Mouse (Mus musculus): Measurements from ENCODE around the gene Fbln7. TPM values are rescaled to one million over a fixed set of nuclear protein-coding genes. Genes with fewer than 3 reads are reported as not detected.

The Fbln7 gene
- total RNA-seq (2021): 1 to 10 TPM; 2.3 to 2.6 TPM

DNA sequence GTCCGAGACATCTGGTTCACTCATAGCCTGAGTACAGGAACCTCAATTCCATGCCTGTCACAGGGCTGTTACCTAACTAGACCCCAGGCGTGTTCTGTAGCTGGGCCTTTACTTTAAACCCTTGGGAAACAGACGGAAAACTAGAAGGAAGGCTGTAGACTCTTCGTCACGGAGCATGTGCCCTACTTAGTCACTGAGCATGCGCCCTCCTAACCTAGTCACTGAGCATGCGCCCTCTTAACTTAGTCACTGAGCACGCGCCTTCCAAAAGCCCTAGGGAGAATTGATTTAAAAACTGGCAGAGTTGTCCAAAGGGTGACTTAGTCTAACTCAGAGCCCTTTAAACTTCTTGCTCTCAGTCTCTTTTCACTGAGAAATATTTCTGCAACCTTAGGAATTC, at the start of gene Fbln7:
Fbln7 (plus strand) TSS at position 346 of the 400 bp plus-strand sequence.
- no peak for DNase-seq (ENCODE audit: low spot score in 2 of 2)

GRCm38 (mm10) chr2:128816311-128816710, 46.5 kb upstream of the Fbln7 start:
- intact Hi-C loops (cut with DNase I): no loop called here
- DNase-seq (ENCODE audit: low spot score in 2 of 2): no peak

More for the DNA sequence above, at the start of gene Fbln7:
- intact Hi-C loops (cut with DNase I): no loop called here

DNA sequence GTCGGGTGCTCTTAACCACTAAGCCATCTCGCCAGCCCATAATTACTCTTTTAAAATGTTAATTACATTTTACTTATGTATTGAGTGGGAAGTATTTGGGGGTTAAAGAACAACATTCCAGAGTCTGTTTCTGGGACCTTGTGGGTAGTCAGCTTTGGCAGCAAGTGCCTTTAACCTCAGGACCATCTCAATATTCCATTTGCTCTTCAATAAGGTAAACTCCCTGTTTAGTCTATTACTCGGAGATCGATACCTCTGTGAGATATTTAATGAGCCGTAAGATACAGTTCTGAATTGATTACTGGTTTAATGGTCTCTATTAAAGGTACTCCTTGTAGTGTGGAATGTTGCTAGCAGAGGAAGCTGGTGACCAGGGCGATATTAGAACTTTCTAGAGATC, 45.9 kb upstream of the Fbln7 start:
- intact Hi-C loops (cut with DNase I): loop anchor here (1.0 kb wide), 1 partner anchor 119 kb away; the partner anchor contains the start of gene Mertk
- no peak for DNase-seq (ENCODE audit: low spot score in 2 of 2)

DNA sequence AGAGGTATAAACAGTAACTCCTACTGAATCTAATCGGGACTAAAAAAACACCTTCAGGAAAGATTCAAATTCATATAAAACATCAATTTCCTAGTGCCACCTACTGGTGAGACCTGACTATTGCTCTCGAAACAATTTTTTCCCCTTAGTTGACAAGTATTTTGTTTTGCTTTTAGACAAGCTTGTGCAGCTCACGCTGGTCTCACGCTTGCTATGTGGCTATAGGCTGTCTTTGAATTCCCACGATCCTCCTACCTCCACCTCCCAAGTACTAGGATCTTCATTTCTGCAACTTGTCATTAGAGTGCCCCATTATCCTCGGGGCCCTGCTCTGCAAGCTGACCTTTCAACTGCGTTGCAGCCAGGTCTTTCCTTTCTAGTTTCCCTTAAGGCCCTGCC, 45.4 kb upstream of the Fbln7 start:
- DNase-seq (ENCODE audit: low spot score in 2 of 2): no peak
- intact Hi-C loops (cut with DNase I): loop anchor here (1.0 kb wide), 1 partner anchor 119 kb away; the partner anchor contains the start of gene Mertk

GRCm38 (mm10) chr2:128817786-128818681, 44.7 kb upstream of the Fbln7 start, which contains the start of gene Tmem87b:
TSS of gene Tmem87b (plus strand) at chr2:128818118.
- peak; percentile 96 for DNase-seq (ENCODE audit: low spot score in 2 of 2)

GRCm38 (mm10) chr2:128818956-128819643, 43.7 kb upstream of the Fbln7 start:
- intact Hi-C loops (cut with DNase I): loop anchor here (2.0 kb wide), 1 partner anchor 132 kb away; the partner anchor contains the start of gene Anapc1
- DNase-seq (ENCODE audit: low spot score in 2 of 2): peak in 1 of 2 experiments; percentile 15

More at GRCm38 (mm10) chr2:128817786-128818681, 44.7 kb upstream of the Fbln7 start, which contains the start of gene Tmem87b:
- intact Hi-C loops (cut with DNase I): loop anchor here (1.0 to 2.0 kb wide), 2 partner anchors 120 to 131 kb away; partner anchors contain the start of genes Anapc1 and Mertk

DNA sequence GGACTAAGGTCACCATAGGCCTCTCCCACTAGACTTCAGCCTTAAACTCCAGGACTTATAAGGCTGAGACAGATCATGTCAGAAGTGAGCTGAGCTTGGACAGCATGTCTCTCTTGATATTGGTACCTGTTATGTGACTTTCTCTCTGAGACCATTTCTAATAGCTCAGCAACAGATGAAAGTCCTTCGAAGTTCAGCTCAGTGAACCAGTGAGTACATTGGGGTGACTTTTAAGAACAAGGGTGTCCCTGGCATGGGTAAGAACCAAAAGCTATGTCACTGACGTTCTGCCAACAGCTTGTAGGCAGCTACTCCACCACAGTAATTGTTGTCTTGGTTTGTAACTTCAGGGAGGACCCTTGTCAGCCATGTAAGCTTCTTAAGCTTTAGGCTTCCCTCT, 42.1 kb upstream of the Fbln7 start:
- intact Hi-C loops (cut with DNase I): no loop called here
- no peak for DNase-seq (ENCODE audit: low spot score in 2 of 2)

- intact Hi-C loops (cut with DNase I): no loop called here
- DNase-seq (ENCODE audit: low spot score in 2 of 2): no peak
These were observed 38.9 kb upstream of the Fbln7 start for GRCm38 (mm10) chr2:128823893-128824292.

GRCm38 (mm10) chr2:128827787-128828186, 35.0 kb upstream of the Fbln7 start:
- DNase-seq (ENCODE audit: low spot score in 2 of 2): no peak
- intact Hi-C loops (cut with DNase I): no loop called here

DNA sequence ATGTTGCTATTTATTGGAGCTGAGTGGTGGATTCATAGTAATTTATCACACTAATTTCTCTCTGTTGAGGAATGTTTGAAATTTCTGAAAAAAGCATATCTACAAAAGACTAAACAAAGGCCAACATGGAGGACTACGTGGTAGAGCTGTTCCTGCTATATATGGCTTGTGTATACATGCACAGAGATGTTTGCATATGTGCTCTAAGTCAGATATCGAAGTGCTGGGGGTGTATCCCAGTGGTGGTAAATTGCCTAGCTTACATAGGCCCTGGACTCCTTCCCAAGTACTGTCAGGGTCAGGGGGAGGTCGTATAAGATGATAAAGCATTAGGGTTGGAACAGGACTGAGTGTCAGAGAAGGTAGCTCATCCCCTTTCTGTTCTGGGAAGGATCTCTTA, 30.2 kb upstream of the Fbln7 start:
- DNase-seq (ENCODE audit: low spot score in 2 of 2): no peak
- intact Hi-C loops (cut with DNase I): no loop called here

DNA sequence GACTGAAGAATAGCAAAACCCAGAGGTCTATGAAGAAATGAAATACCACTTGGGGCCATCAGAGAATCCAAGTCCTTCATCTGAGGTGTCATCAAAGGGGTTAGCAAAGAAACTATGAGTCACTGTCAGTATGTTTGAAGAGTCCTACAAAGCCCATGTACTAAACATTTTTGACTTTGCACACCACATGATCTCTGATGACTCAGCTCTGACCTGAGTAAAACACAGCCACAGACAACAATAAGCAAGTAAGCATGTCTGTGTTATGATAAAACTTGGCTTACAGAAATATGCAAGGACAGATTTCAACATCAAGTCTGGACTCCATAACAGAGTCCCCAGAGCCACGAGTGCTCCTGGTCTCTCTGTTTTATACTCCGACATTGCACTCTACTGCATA, 29.7 kb upstream of the Fbln7 start:
- intact Hi-C loops (cut with DNase I): no loop called here
- DNase-seq (ENCODE audit: low spot score in 2 of 2): no peak

DNA sequence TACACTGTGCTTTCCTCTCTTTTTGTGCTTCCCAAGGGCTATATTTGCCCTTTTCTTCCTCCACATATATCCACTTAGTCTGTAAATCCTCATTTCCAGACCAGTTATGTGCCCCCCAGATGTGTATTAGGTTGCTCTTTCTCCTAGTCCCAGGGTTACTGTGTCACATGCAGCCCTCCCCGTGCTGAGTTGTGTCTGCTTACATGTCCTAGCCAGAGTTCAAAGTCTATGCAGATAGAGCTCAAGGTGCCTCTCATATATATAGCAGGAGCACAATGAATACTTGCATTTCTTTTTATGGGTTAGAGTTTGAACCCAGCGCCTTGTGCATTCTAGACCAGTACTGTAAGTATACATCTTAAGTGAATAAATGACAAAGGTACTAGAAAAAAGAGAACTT, 29.3 kb upstream of the Fbln7 start:
- DNase-seq (ENCODE audit: low spot score in 2 of 2): no peak
- intact Hi-C loops (cut with DNase I): no loop called here

- no peak for DNase-seq (ENCODE audit: low spot score in 2 of 2)
- intact Hi-C loops (cut with DNase I): no loop called here
These were observed 25.2 kb upstream of the Fbln7 start for GRCm38 (mm10) chr2:128837531-128837930.

- intact Hi-C loops (cut with DNase I): no loop called here
- DNase-seq (ENCODE audit: low spot score in 2 of 2): no peak
These were observed 24.2 kb upstream of the Fbln7 start for GRCm38 (mm10) chr2:128838611-128839010.

DNA sequence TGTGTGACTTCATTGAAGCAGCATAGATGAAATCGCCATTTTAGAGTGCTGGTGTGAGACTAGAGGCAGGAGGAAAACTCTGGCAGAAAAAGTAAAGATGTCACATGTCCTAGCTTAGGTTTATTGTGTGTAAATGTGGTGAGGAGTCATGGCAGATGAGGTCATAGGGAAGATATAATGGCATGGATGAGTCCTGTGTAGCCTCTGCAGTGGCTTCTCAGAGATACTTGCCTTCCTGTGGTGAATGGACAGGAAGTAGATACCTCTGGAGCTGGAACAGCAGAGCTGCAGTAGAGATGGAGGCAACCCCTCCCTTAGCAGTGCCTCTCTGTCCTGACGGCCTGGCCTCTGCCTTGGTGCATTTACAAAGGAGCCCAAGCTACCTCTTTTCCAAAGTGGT, 23.3 kb upstream of the Fbln7 start:
- intact Hi-C loops (cut with DNase I): no loop called here
- no peak for DNase-seq (ENCODE audit: low spot score in 2 of 2)

GRCm38 (mm10) chr2:128842437-128842836, 20.3 kb upstream of the Fbln7 start:
- intact Hi-C loops (cut with DNase I): no loop called here

GRCm38 (mm10) chr2:128850036-128850435, 12.7 kb upstream of the Fbln7 start:
- no peak for DNase-seq (ENCODE audit: low spot score in 2 of 2)
- intact Hi-C loops (cut with DNase I): no loop called here

More at GRCm38 (mm10) chr2:128842437-128842836, 20.3 kb upstream of the Fbln7 start:
- no peak for DNase-seq (ENCODE audit: low spot score in 2 of 2)

- DNase-seq (ENCODE audit: low spot score in 2 of 2): no peak
- intact Hi-C loops (cut with DNase I): no loop called here
These were observed 6.1 kb upstream of the Fbln7 start for GRCm38 (mm10) chr2:128856673-128857072.

- intact Hi-C loops (cut with DNase I): no loop called here
- DNase-seq (ENCODE audit: low spot score in 2 of 2): no peak
These were observed 3.8 kb upstream of the Fbln7 start for GRCm38 (mm10) chr2:128858962-128859361.

DNA sequence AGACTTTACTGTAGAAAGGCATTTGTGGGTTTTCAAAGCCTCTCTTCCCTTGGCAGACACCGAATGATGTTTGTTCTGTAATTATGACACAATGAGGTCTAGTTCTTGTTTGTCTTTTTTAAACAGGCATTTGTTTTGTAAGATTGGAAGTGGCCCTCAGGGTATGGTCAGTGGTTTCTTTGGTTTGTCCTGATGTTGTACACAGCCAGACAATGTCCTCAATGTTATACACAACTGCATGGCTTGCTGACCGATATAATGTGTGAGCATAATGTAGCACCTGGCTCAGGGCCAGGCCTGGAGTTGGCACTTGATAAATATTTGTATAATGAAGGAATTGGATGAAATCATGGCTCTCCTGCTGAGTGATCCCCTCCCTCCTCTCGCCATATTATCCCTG, 2.9 kb upstream of the Fbln7 start:
- intact Hi-C loops (cut with DNase I): no loop called here
- DNase-seq (ENCODE audit: low spot score in 2 of 2): no peak
